1 mouse cellular context compared by ENCODE assay signal in the genomic region with DNA sequence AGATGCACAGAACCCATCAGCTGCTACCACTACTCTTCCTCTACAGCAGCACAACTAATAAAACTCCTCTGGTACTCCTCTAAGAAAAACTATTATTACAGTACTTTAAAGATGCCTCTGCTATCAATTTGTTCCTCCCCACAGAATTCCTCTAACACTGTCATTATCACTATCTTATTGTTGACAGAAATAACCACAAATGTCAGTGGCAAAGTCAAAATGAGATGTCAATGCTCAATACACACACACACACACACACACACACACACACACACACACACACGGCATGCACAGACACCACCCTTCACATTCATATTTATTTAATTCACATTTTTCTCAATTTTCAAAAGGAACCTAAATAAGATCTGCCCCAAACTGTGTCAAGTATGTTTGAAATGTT.
TF ChIP-seq lines count a peak whose summit lies in the region.

No protein-coding gene starts in this region.

TF ChIP-seq in MEL, 35 proteins besides CTCF, POLR2A, EP300 and RAD21 (continued from another document):
- 0 out of 2 replicates have a peak, but pooled peaks have one; percentile 26 for TF ChIP-seq TCF12 (IDR thresholded peaks at IDR 0.05; ENCODE audit: low read depth, low read length)
- no peak for TF ChIP-seq NELFE (IDR thresholded peaks at IDR 0.05; ENCODE audit: low read depth, low read length)
